Mouse (Mus musculus): ENCODE measurements around the gene Zfp341. TPM values are rescaled to one million over a fixed set of nuclear protein-coding genes. Genes with fewer than 3 reads are reported as not detected.

The Zfp341 gene
- total RNA-seq, 2 experiments from 2014 or later: 2.2 to 2.3 TPM

DNA sequence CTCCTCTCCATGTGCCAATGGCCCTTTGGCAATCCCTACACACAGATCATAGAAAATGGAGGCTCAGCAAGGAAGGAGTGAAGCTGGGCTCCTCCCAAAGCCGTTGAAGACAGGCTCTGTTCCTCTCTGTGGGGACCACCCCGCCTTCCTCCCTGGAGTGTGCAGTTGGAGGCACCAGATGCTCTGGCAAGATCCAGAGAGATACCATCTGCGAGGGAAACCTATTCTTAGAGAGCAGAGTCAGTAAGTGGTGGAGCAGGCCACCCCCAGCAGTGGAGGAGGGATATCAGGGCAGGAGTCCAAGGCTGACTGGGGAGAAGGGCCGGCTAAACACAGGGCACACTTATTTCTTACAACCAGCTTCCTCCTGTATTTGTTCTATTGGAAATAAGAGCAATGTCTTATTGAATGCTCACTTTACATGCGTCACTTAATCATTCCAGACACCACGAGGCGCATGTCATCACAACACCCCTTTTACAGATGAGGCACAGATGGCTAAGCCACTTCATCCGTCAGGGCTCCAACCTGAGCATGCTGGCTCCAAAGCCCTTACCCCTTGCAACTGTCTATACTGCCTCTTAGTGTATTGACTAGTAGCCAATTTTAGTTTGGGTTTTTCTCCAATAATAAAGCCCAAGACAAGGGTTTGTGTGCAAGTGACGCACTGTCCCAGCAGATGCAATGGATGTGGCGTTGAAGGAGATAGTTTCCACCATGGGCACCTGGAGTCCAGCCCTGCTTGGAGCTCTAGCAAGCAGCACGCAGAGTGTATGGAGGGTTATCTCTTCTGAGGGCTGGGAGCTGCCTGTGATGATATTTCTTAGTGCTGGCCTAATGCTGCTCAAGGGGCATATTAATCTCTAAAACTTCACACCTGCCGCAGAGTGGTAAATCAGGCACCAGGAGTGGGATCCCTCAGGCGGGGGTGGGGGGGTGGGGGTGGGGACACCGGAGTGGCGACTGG is 28.9 kb upstream of the Zfp341 start:
- DNase-seq: no peak
- intact Hi-C loops (cut with DNase I): no loop called here

DNA sequence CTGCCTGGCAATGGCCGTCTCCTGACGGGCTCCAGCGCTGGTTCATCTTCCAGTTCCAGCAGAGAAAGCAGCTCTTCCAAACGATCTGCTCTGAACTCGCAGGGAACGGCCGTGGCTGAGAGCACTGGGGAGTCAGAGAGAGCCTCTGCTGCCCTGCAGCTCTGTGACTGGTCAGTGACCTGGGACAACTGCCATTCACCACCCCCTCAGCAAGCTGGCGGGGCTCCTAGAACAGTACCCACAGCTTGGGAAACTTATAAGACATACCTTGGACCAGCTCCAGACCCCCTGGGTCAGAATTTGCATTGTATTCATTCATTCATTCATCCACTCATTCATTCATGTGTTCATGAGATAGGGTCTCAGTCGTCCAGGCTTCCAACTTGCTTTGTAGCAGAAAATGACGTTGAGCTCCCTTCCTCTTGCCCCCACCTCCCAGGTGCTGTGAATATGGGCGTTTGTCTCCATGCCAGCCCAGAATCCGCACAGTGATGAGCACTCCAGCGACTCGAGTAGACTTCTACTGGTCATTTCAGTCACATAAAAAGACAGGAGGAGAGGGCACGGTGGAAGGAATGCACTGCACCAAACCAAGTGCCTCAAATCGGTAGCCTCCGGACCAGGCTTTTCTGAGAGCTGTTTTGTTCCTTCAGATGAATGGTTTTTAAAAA is 28.0 kb upstream of the Zfp341 start:
- no peak for DNase-seq
- intact Hi-C loops (cut with DNase I): no loop called here

DNA sequence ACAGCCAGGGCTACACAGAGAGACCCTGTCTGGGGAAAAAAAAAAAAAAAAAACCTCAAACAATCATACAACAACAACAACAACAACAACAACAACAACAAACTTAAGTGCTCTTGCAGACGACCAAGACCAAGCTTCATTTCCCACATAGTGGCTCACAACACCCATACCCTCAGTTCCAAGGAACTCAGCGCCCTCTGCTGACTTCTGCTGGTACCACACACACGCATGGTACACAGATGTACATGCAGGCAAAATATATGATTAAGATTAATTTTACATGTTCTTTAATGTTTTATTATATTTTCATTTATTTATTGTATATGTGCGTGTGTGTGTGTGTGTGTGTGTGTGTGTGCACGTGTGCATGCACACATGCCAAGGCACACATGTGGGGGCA is 26.7 kb upstream of the Zfp341 start:
- intact Hi-C loops (cut with DNase I): no loop called here
- no peak for DNase-seq

DNA sequence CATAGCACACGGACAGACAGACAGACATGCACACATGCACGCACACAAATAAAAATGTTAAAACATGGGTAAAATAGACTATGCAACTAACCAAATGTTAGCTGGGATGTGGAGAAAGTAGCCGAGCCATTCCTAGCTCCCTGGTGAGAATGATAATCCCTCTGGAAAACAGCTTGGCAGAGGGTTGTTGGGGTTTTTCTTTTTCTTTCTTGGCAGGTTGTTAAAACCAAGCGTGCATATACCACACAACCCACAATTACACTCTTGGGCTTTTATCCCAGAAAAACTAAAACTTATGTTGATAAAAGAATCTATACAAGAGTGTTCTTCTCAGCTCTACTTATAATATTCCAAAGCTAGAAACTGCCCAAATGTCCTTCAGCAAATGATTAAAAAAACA is 24.0 kb upstream of the Zfp341 start:
- intact Hi-C loops (cut with DNase I): no loop called here
- no peak for DNase-seq

DNA sequence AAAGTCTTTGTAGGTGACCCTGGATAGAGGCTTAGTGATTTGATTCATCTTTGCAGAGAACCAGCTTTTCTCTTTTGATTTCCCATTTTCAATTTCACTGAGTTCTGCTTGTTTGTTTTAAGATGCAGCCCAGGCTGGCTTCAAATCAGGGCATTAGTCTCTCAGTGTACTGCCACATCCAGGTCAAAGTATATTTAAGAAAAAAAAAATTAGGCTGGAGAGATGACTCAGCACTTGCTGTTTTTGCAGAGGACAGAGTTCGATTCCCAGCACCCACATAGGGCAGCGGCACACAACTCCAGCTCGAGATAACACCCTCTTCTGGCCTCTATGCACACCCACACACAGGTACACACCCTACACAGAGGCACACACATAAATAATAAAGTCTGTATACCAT is 21.9 kb upstream of the Zfp341 start:
- no peak for DNase-seq
- intact Hi-C loops (cut with DNase I): no loop called here

DNA sequence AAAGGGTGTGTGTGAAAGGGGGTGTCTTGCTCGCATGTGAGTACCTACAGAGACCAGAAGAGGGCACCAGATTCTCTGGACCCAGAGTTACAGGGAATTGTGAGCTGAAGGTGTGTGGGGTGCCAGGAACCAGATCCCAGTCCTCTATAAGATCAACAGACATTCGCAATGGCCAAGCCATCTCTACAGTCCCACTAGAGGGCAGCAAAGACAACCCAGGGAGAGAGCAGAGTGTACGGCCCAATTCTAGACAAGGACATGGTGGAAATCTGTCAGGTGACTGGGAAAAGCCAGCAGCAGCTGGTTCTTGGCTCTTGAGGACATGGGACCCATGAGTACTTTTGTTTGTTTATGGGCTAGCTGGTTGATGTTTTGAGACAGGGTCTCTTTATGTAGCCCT is 20.1 kb upstream of the Zfp341 start:
- intact Hi-C loops (cut with DNase I): no loop called here
- DNase-seq: no peak

DNA sequence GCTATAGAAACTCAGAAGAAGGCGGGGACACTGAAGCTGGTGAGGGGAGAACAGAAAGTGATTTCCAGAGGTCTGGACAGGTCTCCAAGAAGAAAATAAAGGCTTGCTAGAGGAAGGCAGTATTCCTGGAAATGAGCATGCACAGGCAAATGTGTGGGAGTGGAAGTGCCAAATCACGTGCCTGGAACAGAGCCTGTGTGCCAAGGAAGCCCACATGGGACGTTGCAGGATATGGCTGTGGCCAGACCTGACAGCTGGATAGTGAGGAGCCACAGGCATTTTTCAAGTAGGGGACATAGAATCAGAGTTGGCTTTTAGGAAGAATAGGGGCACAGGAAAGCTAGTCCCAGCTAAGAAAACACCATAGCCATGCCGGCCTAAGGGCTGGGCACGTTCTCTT is 17.3 kb upstream of the Zfp341 start:
- DNase-seq: no peak
- intact Hi-C loops (cut with DNase I): no loop called here

DNA sequence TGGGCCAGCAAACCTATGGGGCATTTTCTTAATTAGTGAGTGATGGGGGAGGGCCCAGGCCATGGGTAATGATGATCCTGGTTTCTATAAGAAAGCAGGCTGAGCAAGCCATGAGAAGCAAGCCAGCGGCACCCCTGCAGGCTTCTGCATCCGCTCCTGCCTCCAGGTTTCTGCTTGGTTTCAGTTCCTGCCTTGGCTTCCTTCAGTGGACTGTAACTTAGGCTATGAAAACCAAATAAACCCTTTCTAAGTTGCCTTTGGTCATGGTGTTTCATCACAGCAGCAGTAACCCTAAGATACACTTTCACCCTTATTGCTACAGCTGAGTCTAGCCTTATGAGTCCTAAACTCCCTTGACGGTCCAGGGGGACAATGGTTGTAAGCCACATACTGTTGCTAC is 15.7 kb upstream of the Zfp341 start:
- intact Hi-C loops (cut with DNase I): no loop called here

DNA sequence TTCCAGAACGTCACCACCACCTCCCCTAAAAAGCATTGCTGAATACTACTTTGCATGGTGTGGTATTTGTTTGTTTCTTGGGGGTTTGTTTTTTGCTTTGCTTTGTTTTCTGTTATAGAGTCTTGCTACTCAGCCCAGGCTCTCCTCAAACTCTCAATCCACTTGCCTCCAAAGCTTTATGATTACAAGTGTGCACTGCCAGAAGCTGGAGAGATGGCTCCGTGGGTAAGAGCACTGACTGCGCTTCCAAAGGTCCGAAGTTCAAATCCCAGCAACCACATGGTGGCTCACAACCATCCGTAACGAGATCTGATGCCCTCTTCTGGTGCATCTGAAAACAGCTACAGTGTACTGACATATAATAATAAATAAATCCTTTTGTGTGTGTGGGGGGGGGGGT is 12.5 kb upstream of the Zfp341 start:
- DNase-seq: no peak
- intact Hi-C loops (cut with DNase I): loop anchor here (5.0 kb wide), 1 partner anchor 48 kb away; the partner anchor contains the start of gene Actl10

More for the DNA sequence above, 15.7 kb upstream of the Zfp341 start:
- no peak for DNase-seq

DNA sequence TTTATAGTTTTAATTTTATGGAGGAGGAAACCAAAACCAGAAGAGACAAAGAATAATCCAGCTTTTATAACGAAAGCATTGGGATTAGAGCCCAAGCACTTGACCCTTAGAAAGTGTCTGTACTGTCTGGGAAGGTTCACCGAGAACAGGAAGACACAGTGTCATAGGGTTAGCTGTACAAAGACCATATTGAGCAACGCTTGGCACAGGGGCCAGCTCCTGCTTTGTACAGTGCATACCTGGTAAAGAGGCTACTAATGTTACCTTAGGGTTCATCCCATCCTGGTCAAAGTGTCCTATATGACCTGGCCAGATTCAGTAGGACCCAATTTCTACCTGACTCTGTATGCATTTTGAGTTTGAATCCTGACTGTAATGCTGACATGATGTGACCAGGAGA is 11.8 kb upstream of the Zfp341 start:
- DNase-seq: no peak
- intact Hi-C loops (cut with DNase I): loop anchor here (5.0 kb wide), 1 partner anchor 49 kb away; the partner anchor contains the start of gene Actl10

DNA sequence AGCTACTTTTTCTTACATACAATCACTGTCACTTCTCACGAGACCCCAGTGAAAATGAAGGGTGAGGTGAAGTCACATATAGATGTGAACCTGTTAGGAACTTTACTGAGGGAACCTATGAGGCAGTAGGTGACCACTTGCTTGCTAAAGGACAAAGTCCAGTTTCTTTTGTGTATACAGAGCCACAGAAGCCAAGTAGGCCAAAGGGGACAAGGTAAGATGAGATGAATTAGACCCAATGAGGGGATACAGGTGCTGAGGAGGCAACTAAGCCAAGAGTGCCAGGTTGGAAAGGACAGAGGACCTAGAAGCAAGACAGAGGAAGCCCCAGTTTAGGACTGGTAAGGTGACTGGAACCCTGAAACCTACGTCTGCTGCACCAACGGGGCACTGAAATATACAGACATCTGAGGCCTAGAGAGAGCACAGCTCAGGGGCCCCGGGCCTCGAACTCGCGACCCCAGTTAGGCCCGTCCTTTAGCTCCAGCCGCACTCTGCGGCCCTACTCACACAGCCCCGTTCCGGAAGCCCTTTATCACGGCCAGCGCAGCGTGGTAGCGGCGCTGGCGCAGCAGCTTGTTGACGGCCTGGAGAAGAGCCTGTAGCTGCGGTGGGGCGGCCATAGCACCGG is 10.0 kb upstream of the Zfp341 start:
- DNase-seq: no peak
- intact Hi-C loops (cut with DNase I): loop anchor here (5.0 kb wide), 1 partner anchor 51 kb away; the partner anchor contains the start of gene Actl10

DNA sequence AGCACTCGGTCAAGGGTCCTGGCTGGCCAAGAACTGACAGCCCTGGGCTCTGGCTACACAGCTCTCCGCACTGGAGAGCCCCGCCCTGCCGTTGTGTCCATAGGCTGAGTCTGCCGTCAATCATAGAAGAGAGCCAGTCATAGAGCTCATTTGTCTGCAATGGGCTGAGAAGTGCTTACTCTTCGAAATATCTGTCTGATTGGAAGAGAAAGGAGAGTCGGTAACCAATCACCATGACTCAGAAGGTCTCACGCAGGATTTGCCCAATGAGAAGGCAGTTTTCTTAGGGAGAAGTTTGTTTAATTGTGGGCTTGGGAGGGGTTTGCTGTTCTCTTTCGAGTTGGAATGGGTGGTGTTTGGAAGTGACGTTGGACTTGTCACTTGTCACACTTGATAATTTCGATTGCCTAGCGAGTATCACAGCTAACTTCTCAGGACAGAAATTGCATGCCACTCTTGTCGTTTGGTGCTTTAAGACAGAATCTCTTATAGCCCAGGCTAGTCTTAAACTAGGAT is 9.4 kb upstream of the Zfp341 start, which contains the start of gene Pxmp4:
TSS of gene Pxmp4 (minus strand) at position 71 of the 516 bp plus-strand sequence.
- peak; percentile 99 for DNase-seq
- intact Hi-C loops (cut with DNase I): loop anchor here (5.0 kb wide), 1 partner anchor 51 kb away; the partner anchor contains the start of gene Actl10

DNA sequence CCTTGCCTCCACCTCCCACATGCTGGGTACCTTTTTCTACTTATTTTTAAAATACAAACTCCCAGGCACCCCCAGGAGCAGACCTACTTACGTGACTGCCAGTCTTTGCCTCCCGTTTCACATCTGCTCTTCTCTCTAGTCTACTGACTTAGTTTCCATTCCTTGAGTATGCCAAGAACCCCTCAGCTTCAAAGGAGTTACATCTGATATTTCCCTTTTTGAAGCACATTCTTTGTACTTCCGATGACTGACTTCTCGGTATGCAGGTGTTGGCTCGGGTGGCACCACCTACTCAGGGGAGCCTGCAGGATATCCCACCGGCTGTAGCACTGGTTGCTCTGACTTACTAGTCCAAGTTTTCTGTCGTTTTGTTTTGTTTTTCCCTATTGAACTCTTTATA is 8.9 kb upstream of the Zfp341 start:
- no peak for DNase-seq
- intact Hi-C loops (cut with DNase I): loop anchor here (5.0 kb wide), 1 partner anchor 52 kb away; the partner anchor contains the start of gene Actl10

DNA sequence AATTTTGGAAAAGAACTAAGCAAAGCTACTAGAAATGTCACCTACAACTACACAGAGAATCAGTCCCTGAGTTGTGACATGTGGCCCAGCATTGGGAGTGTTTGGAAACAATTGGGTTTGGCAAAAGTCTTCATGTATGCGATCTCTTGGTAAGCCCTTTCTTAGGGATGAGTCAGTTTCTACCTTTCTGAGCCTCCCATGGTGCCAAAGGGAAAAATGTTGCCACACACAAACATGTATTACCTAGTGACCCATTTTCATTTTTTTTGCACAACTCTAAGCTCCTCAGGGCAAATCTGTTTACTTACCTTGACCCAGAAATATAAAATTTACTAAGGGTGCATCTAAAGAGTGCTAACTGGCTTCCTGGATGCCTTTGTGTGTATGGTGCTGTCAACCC is 6.1 kb upstream of the Zfp341 start:
- intact Hi-C loops (cut with DNase I): loop anchor here (5.0 kb wide), 1 partner anchor 40 kb away; the partner anchor contains the start of gene E2f1
- no peak for DNase-seq

DNA sequence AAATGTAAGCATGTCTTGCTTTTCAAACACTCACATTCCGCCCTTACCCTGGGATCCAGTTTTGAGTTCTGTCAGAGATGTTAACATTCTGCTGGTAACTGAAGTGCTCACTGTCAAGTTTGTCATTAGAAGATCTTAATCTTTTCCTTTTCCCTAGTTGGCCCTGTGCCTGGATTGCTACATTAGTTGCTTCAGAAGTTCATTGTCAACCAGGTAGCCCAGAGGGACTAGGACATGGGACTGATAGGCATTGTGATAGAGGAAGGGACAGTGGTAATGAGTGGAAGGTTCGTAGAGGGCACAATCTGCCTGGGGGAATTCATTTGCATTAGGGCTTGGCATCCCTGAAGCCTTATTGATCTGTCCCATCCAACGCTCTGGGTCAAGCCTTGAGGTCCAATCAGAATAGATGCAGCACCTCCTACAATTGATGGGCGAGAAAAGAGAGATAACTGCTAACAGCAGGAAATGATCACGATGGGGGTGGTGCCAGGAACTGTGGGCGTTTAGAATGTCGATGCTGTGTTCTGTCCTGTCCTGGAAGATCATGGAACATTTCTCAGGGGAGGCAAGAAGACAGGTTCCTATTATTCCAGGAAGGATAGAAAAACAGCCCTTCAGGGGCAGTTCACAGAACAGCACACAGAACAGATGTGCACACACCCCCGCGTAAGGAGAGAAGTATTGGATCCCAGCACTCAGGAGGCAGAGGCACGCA is 3.9 kb upstream of the Zfp341 start:
- intact Hi-C loops (cut with DNase I): loop anchor here (5.0 kb wide), 1 partner anchor 42 kb away; the partner anchor contains the start of gene E2f1
- no peak for DNase-seq

DNA sequence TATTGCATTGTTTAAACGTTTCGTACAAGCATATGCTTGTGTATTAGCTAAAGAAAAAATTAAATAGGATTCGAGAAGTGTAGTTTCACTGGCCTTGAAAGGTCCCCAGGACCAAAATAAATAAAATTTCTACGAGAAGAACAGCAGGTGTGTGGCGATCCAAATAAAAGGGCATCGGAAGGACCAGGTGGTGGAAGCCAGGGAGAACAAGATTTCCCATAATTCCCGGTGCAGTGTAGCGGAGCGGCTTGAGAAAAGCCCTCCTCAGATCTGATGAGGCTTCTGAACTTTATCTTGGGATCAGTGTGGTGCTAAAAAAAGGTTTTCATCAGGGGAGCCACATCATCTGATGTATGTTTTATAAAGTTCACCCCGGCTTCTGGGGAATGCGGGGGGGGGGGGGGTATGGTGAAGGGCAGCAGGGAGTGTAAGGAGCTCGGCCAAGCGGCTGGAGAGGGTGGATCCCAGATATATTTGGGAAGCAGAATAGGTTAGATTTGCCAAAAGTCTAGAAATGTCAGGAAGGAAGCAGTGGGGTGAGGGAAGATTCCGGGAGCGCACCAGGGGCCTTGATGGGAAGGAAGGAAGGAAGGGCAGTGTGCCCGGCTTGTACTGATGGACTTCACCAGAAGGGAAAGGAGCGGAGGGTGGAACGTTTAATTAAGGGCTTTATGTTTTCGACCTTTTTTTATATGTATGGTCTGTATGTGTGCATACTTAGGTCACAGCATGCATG is 1.9 kb downstream of the Zfp341 start:
- intact Hi-C loops (cut with DNase I): loop anchor here (5.0 kb wide), 1 partner anchor 203 kb away; no protein-coding TSS in a partner anchor
- DNase-seq: no peak

DNA sequence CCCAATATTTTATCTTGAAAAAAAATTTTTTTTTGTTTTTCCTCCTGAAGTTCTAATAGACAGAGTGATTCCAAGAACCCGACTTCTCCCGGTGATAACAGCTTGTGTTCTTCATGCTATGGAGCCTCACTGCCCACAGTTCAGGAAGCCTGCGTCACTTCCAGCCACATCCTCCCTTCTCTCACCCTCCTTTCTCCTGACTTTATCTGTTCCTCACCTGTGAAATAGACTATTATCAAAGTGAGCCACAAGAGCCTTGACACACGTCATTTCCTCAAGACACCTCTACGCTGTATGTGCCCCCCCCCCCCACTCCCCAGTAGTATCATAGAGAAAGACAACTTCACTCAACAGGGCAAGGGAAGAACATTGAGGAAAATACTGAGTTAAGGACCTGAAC is 2.6 kb downstream of the Zfp341 start:
- DNase-seq: no peak
- intact Hi-C loops (cut with DNase I): no loop called here

DNA sequence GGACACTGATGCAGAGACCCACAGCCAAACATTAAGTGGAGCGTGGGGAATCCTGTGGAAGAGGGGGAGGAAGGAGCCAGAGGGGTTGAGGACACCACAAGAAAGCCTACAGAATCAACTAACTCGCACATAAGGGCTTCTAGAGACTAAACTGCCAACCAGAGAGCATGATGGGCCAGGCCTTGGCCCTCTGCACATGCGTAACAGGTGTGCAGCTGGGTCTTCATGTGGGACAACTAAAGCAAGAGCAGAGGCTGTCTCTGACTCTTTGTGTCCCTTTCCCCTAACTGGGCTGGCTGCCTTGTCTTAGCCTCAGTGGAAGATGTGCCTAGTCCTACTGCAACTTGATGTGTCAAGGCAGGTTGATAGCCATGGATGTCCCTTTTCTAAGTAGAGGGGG is 4.0 kb downstream of the Zfp341 start:
- DNase-seq: no peak
- intact Hi-C loops (cut with DNase I): no loop called here

DNA sequence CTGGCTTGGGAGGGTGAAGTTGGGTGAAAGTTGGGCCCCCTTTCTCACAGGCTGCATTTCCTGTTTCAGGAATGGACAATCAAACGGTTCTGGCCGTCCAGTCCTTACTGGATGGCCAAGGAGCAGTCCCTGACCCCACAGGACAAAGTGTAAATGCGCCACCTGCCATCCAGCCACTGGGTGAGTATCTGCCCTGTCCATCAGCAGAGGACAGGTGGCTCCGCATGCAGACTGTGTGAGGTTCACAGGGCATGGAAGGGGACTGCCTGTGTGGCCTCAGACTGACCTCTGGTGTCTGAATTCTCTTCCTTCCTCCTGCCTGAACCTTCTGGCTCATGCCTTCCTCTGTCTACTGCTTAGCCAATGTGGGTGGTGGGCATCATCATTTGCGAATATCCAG is 8.6 kb downstream of the Zfp341 start:
- DNase-seq: no peak
- intact Hi-C loops (cut with DNase I): no loop called here
